Mouse (Mus musculus): ENCODE measurements at regions not wholly inside any gene's neighbourhood (a gene's known extent, or its start where the extent isn't known, plus 50 kb on each side); places are given as distances from the start of the nearest gene placed in this dataset.

DNA sequence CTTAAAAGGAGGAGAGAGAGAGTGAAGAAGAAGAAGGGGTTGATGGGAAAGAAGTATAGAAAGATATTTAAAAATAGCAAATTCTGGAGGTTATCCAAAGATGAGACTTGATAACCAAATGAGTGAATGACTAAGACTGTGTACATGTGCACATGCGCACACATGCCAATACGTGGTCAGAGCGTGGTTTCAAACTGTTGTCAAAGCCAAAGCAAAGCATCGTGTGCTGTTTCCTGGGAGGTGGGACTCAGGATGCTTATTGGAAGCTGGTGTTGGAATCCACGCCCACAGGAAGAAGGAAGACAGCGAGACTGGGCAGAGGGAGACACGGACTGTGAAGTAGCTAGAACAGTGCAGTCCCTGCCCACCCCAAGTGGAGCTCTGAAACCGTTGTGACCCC lies 89.8 kb upstream of the Mafb start:
- no peak for TF ChIP-seq CTCF (IDR thresholded peaks at IDR 0.05; ENCODE audit: extremely low read depth, insufficient read depth, insufficient read length, insufficient replicate concordance)
- no peak for TF ChIP-seq POLR2A (IDR thresholded peaks at IDR 0.05; ENCODE audit: low read depth, low read length)
